Mouse (Mus musculus) adrenal gland, adult 18-20 months (tissue): Measurements from ENCODE around the gene Ppp2r5d. TPM values are rescaled to one million over a fixed set of nuclear protein-coding genes. Genes with fewer than 3 reads are reported as not detected.

Source experiments
- DNase-seq, 2 experiments: peaks; one replicate each; pipeline ENCODE4 v3.0.0; 2021 to 2022; ENCODE audit warnings: low spot score in 2 of 2
- total RNA-seq, 2 experiments: library from RNA; stranded (reverse); gene quantifications; 1 replicate in 1 of 2; 2 replicates in 1 of 2; pipeline ENCODE4 v1.2.3; 2021

The Ppp2r5d gene
- total RNA-seq, 2 experiments from 2014 or later = 40.2 to 46.5 TPM

GRCm38 (mm10) chr17:46682654-46683389 lies 22.1 kb downstream of the Ppp2r5d start:
- no peak for DNase-seq

GRCm38 (mm10) chr17:46681466-46682118 lies 23.3 kb downstream of the Ppp2r5d start:
- no peak for DNase-seq

GRCm38 (mm10) chr17:46680760-46681373 lies 24.0 kb downstream of the Ppp2r5d start, which contains the start of gene Klhdc3:
Gene Klhdc3, minus strand, starts transcription at chr17:46680914.
- peak; percentile 93 to 94 for DNase-seq

- DNase-seq = peak; percentile 26 to 48
Measured at GRCm38 (mm10) chr17:46679843-46680759, 24.8 kb downstream of the Ppp2r5d start.

GRCm38 (mm10) chr17:46678911-46679310 lies 26.0 kb downstream of the Ppp2r5d start:
- no peak for DNase-seq

- no peak for DNase-seq
Measured at GRCm38 (mm10) chr17:46678416-46678815, 26.5 kb downstream of the Ppp2r5d start, which contains the start of gene Mea1. Gene Mea1, plus strand, starts transcription at chr17:46678793.

- DNase-seq = peak in 1 of 2 experiments; percentile 17
Measured at GRCm38 (mm10) chr17:46674530-46675283, 30.2 kb downstream of the Ppp2r5d start.

GRCm38 (mm10) chr17:46673850-46674529 lies 30.9 kb downstream of the Ppp2r5d start, which contains the start of gene Rrp36:
Gene Rrp36, minus strand, starts transcription at chr17:46674352.
- peak; percentile 79 to 83 for DNase-seq

- no peak for DNase-seq
Measured at GRCm38 (mm10) chr17:46669911-46670310, 35.0 kb downstream of the Ppp2r5d start.

- no peak for DNase-seq
Measured at GRCm38 (mm10) chr17:46667712-46668111, 37.2 kb downstream of the Ppp2r5d start.

- DNase-seq = no peak
Measured at GRCm38 (mm10) chr17:46662730-46663129, 42.2 kb downstream of the Ppp2r5d start.

- no peak for DNase-seq
Measured at GRCm38 (mm10) chr17:46661981-46662380, 42.9 kb downstream of the Ppp2r5d start.

- DNase-seq = no peak
Measured at GRCm38 (mm10) chr17:46661351-46661750, 43.6 kb downstream of the Ppp2r5d start.

- no peak for DNase-seq
Measured at GRCm38 (mm10) chr17:46656054-46656453, 48.9 kb downstream of the Ppp2r5d start.

- DNase-seq = no peak
Measured at GRCm38 (mm10) chr17:46651755-46652547, 53.0 kb downstream of the Ppp2r5d start.

GRCm38 (mm10) chr17:46651292-46651691 lies 53.6 kb downstream of the Ppp2r5d start:
- no peak for DNase-seq

GRCm38 (mm10) chr17:46650232-46651031 lies 54.5 kb downstream of the Ppp2r5d start, which contains the start of gene Cul7:
Gene Cul7, plus strand, starts transcription at chr17:46650337.
- DNase-seq = peak; percentile 82 to 83

- peak in 1 of 2 experiments; percentile 17 for DNase-seq
Measured at GRCm38 (mm10) chr17:46649811-46650210, 55.1 kb downstream of the Ppp2r5d start.
